Mouse (Mus musculus): ENCODE data around the gene Dpp9. TPM values are rescaled to one million over a fixed set of nuclear protein-coding genes. Genes with fewer than 3 reads are reported as not detected.

Dpp9 gene
- polyA plus RNA-seq, 1 experiment from 2014 or later: 19.5 TPM

GRCm38 (mm10) chr17:56148790-56149618 is 69.7 kb downstream of the Dpp9 start:
- H3K4me3 ChIP-seq (ENCODE audit: control insufficient read depth in 1 of 2, insufficient read depth in 1 of 2, low read depth in 1 of 2, low read length in 2 of 2): peak overlapping the region in 1 of 2 experiments; percentile 3; a peak in 1 of 4 replicates
- H3K9me3 ChIP-seq (ENCODE audit: control insufficient read depth, low read length): no peaks in the 10 kb centered on the region
- no peak overlapping the region; the same call in 1 of the 2 replicates for H3K9ac ChIP-seq (ENCODE audit: low read length)
- H3K27ac ChIP-seq (replicated peaks in 1 of 2; ENCODE audit: control insufficient read depth in 1 of 2, insufficient read depth in 1 of 2, low read depth in 2 of 2, low read length in 2 of 2): no peak overlapping the region
- 0 out of 2 replicates have a peak overlapping the region, but pooled peaks have one; percentile 18 for H3K4me2 ChIP-seq (ENCODE audit: low read length)
- no peaks in the 10 kb centered on the region for H3K36me3 ChIP-seq (ENCODE audit: control insufficient read depth, insufficient read depth, low read length)
- H3K4me1 ChIP-seq (ENCODE audit: control insufficient read depth in 2 of 2, insufficient read depth in 2 of 2, low read length in 2 of 2): peaks cover 0 to 4% of the 10 kb centered on the region in 2 experiments; a peak in 1 of 4 replicates
- ATAC-seq (ENCODE audit: insufficient number of reproducible peaks, insufficient read depth, low FRiP score, low read depth): no peak
- WGBS: 3% methylated on average over 30 of the region's 30 CpGs
- peaks cover 97% of the 10 kb centered on the region for H3K27me3 ChIP-seq (ENCODE audit: control insufficient read depth, insufficient read depth, low read length)

GRCm38 (mm10) chr17:56148280-56148679 is 70.4 kb downstream of the Dpp9 start:
- Histone ChIP-seq H3K4me1 (ENCODE audit: control insufficient read depth in 2 of 2, insufficient read depth in 2 of 2, low read length in 2 of 2) (peaks cover 0 to 4% of the 10 kb centered on the region in 2 experiments; a peak in 1 of 4 replicates), H3K9ac (ENCODE audit: low read length) (no peak overlapping the region), H3K27me3 (ENCODE audit: control insufficient read depth, insufficient read depth, low read length) (peaks cover 98% of the 10 kb centered on the region), H3K4me3 (ENCODE audit: control insufficient read depth in 1 of 2, insufficient read depth in 1 of 2, low read depth in 1 of 2, low read length in 2 of 2) (no peak overlapping the region), H3K4me2 (ENCODE audit: low read length) (no peak overlapping the region), H3K27ac (replicated peaks in 1 of 2; ENCODE audit: control insufficient read depth in 1 of 2, insufficient read depth in 1 of 2, low read depth in 2 of 2, low read length in 2 of 2) (no peak overlapping the region), H3K9me3 (ENCODE audit: control insufficient read depth, low read length) (no peaks in the 10 kb centered on the region), H3K36me3 (ENCODE audit: control insufficient read depth, insufficient read depth, low read length) (no peaks in the 10 kb centered on the region)
- 14% methylated on average over 9 of the region's 9 CpGs for WGBS
- ATAC-seq (ENCODE audit: insufficient number of reproducible peaks, insufficient read depth, low FRiP score, low read depth): no peak

GRCm38 (mm10) chr17:56147420-56147819 is 71.3 kb downstream of the Dpp9 start:
- Histone ChIP-seq H3K4me3 (ENCODE audit: control insufficient read depth in 1 of 2, insufficient read depth in 1 of 2, low read depth in 1 of 2, low read length in 2 of 2) (no peak overlapping the region), H3K4me2 (ENCODE audit: low read length) (no peak overlapping the region), H3K4me1 (ENCODE audit: control insufficient read depth in 2 of 2, insufficient read depth in 2 of 2, low read length in 2 of 2) (peaks cover 0 to 4% of the 10 kb centered on the region in 2 experiments; a peak in 1 of 4 replicates), H3K9ac (ENCODE audit: low read length) (no peak overlapping the region), H3K36me3 (ENCODE audit: control insufficient read depth, insufficient read depth, low read length) (no peaks in the 10 kb centered on the region), H3K27ac (replicated peaks in 1 of 2; ENCODE audit: control insufficient read depth in 1 of 2, insufficient read depth in 1 of 2, low read depth in 2 of 2, low read length in 2 of 2) (no peak overlapping the region), H3K27me3 (ENCODE audit: control insufficient read depth, insufficient read depth, low read length) (peaks cover 98% of the 10 kb centered on the region), H3K9me3 (ENCODE audit: control insufficient read depth, low read length) (no peaks in the 10 kb centered on the region)
- WGBS: 58% methylated on average over 12 of the region's 12 CpGs
- no peak for ATAC-seq (ENCODE audit: insufficient number of reproducible peaks, insufficient read depth, low FRiP score, low read depth)

- 13% methylated on average over 9 of the region's 9 CpGs for WGBS
- no peak overlapping the region for H3K4me3 ChIP-seq (ENCODE audit: control insufficient read depth in 1 of 2, insufficient read depth in 1 of 2, low read depth in 1 of 2, low read length in 2 of 2)
Observed at GRCm38 (mm10) chr17:56146131-56146530, 72.6 kb downstream of the Dpp9 start.

GRCm38 (mm10) chr17:56144546-56144945 is 74.2 kb downstream of the Dpp9 start:
- H3K9ac ChIP-seq (ENCODE audit: low read length): no peak overlapping the region
- 67% methylated on average over 9 of the region's 9 CpGs for WGBS
- no peak overlapping the region for H3K4me2 ChIP-seq (ENCODE audit: low read length)
- ATAC-seq (ENCODE audit: insufficient number of reproducible peaks, insufficient read depth, low FRiP score, low read depth): no peak
- H3K36me3 ChIP-seq (ENCODE audit: control insufficient read depth, insufficient read depth, low read length): no peaks in the 10 kb centered on the region
- no peak overlapping the region for H3K4me3 ChIP-seq (ENCODE audit: control insufficient read depth in 1 of 2, insufficient read depth in 1 of 2, low read depth in 1 of 2, low read length in 2 of 2)
- H3K9me3 ChIP-seq (ENCODE audit: control insufficient read depth, low read length): no peaks in the 10 kb centered on the region
- peaks cover 3 to 18% of the 10 kb centered on the region in 2 experiments; a peak in 3 of 4 replicates for H3K4me1 ChIP-seq (ENCODE audit: control insufficient read depth in 2 of 2, insufficient read depth in 2 of 2, low read length in 2 of 2)
- no peak overlapping the region for H3K27ac ChIP-seq (replicated peaks in 1 of 2; ENCODE audit: control insufficient read depth in 1 of 2, insufficient read depth in 1 of 2, low read depth in 2 of 2, low read length in 2 of 2)
- H3K27me3 ChIP-seq (ENCODE audit: control insufficient read depth, insufficient read depth, low read length): peaks cover 100% of the 10 kb centered on the region

More at GRCm38 (mm10) chr17:56146131-56146530, 72.6 kb downstream of the Dpp9 start:
- Histone ChIP-seq H3K9ac (ENCODE audit: low read length) (no peak overlapping the region), H3K4me1 (ENCODE audit: control insufficient read depth in 2 of 2, insufficient read depth in 2 of 2, low read length in 2 of 2) (peaks cover 3 to 13% of the 10 kb centered on the region in 2 experiments; a peak in 3 of 4 replicates), H3K27ac (replicated peaks in 1 of 2; ENCODE audit: control insufficient read depth in 1 of 2, insufficient read depth in 1 of 2, low read depth in 2 of 2, low read length in 2 of 2) (no peak overlapping the region), H3K4me2 (ENCODE audit: low read length) (no peak overlapping the region), H3K36me3 (ENCODE audit: control insufficient read depth, insufficient read depth, low read length) (no peaks in the 10 kb centered on the region), H3K9me3 (ENCODE audit: control insufficient read depth, low read length) (no peaks in the 10 kb centered on the region), H3K27me3 (ENCODE audit: control insufficient read depth, insufficient read depth, low read length) (peaks cover 100% of the 10 kb centered on the region)
- no peak for ATAC-seq (ENCODE audit: insufficient number of reproducible peaks, insufficient read depth, low FRiP score, low read depth)

GRCm38 (mm10) chr17:56141702-56142605 is 76.8 kb downstream of the Dpp9 start:
- under 1% methylated on average over 41 of the region's 47 CpGs for WGBS

More at GRCm38 (mm10) chr17:56141702-56142605, 76.8 kb downstream of the Dpp9 start:
- H3K27ac ChIP-seq (replicated peaks in 1 of 2; ENCODE audit: control insufficient read depth in 1 of 2, insufficient read depth in 1 of 2, low read depth in 2 of 2, low read length in 2 of 2): no peak overlapping the region
- no peaks in the 10 kb centered on the region for H3K36me3 ChIP-seq (ENCODE audit: control insufficient read depth, insufficient read depth, low read length)
- peak overlapping the region; percentile 26 to 27; a peak in 3 of 4 replicates for H3K4me3 ChIP-seq (ENCODE audit: control insufficient read depth in 1 of 2, insufficient read depth in 1 of 2, low read depth in 1 of 2, low read length in 2 of 2)
- H3K9ac ChIP-seq (ENCODE audit: low read length): 0 out of 2 replicates have a peak overlapping the region, but pooled peaks have one; percentile 8
- peak overlapping the region; percentile 60 for H3K4me2 ChIP-seq (ENCODE audit: low read length)
- peaks cover 94% of the 10 kb centered on the region for H3K27me3 ChIP-seq (ENCODE audit: control insufficient read depth, insufficient read depth, low read length)
- H3K4me1 ChIP-seq (ENCODE audit: control insufficient read depth in 2 of 2, insufficient read depth in 2 of 2, low read length in 2 of 2): peaks cover 4 to 18% of the 10 kb centered on the region in 2 experiments; a peak in 3 of 4 replicates
- H3K9me3 ChIP-seq (ENCODE audit: control insufficient read depth, low read length): no peaks in the 10 kb centered on the region
- ATAC-seq (ENCODE audit: insufficient number of reproducible peaks, insufficient read depth, low FRiP score, low read depth): no peak
